Mouse (Mus musculus): ENCODE measurements around the gene Krtap1-3. TPM values are rescaled to one million over a fixed set of nuclear protein-coding genes. Genes with fewer than 3 reads are reported as not detected.
"Not testable (repeated sequence)": the region's sequence is repeated elsewhere in the genome, so short reads cannot be mapped to it uniquely, and the experiment has no call there.

The Krtap1-3 gene
- total RNA-seq (2021) = not detected
- long read RNA-seq, experiment 1 = 0 reads
- long read RNA-seq, experiment 2 = 0 reads

DNA sequence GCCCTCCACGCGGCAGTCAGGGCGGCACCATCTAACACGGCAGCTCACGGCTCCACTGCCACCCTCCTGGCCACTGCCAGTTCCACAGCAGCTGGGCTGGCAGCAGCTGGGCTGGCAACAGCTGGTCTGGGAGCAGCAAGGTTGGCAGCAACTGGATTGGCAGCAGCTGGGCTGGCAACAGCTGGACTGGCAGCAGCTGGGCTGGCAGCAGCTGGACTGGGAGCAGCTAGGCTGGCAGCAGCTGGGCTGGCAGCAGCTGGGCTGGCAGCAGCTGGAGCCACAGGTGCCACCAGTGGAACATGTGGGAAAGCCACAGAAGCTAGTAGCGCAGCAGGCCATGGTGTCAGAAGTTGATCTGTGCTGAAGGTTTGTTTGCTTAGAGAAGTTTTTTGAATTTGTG is at the start of gene Krtap1-3:
TSS of gene Krtap1-3 (minus strand) at position 359 of the 400 bp plus-strand sequence.
- no peak for DNase-seq
- intact Hi-C loops (cut with DNase I) = no loop called here

DNA sequence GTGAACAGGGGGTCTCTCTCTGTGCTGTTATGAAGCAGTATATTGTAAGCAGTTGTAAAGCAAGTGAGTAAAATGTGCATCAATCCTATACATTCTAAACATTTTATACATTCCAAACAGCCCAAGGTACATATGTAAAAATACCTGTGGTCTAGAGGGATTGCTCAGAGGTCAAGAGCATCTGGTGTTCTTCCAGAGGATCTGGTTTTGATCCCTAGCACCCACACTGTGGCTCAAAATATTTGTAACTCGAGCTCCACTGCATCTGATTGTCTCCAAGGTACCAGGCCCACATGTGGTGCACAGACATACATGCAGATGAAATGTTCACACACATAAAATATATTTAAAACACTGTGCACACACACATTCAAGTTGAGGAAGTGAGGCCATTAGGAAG is 49.8 kb upstream of the Krtap1-3 start:
- DNase-seq = no peak
- intact Hi-C loops (cut with DNase I) = no loop called here

DNA sequence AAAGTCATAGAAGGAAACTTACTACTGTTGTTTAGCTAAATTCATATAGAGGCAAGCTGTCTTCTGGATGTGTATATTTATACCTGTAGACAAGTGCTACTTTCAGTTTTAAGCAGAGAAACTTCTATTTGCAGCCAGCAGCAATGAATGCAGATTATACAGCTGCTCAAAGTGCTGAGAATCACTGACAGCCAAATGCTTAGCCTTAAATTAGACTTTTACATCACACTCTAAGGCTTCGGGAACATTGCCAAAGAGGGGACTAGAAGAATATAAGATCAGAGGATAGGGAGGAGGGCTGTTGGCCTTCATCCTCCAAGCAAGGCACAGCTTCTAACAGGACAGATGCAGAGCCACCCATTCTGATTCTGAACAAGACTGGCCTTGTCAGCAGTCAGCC is 45.9 kb upstream of the Krtap1-3 start:
- intact Hi-C loops (cut with DNase I) = no loop called here
- DNase-seq = no peak

DNA sequence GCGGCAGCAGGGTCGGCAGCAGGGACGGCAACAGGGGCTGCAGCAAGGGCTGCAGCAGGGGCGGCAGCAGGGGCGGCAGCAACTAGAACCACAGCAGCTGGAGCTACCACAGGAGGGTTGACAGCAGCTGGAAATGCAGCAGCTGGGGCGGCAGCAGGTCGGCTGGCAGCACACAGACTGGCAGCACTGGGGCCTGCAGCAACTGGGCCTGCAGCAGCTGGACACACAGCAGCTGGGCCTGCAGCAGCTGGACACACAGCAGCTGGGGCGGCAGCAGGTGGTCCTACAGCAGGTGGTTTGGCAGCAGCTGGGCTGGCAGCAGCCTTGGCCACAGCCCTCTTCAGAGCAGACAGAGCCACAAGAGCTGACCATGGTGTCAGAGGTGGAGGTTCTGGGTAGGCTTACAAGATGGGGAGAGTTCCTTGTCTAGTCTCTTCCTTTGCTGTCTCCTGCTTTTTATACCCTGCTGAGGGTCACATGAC is 43.6 kb upstream of the Krtap1-3 start, which contains the start of gene Krtap4-2:
TSS of gene Krtap4-2 (minus strand) at position 432 of the 482 bp plus-strand sequence.
- DNase-seq = no peak
- intact Hi-C loops (cut with DNase I) = no loop called here

DNA sequence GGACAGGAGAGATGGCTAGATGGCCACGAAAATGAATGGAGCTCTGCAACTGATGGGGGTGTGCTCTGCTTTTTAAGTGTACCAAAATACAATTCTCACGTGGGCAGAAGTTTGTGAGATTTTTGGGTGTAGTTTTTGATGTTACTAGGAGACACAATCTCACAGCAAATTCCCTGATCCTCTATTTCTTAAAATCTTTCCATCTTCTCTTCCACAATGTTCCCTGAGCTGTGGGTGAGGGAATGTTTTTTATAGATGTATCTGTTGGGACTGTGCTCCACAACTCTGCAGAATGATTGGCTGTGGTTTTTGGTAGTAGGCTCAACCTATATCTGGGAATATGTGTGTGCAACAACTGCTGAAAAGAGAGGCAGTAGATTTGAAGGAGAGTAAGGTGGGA is 42.2 kb upstream of the Krtap1-3 start:
- no peak for DNase-seq
- intact Hi-C loops (cut with DNase I) = no loop called here

DNA sequence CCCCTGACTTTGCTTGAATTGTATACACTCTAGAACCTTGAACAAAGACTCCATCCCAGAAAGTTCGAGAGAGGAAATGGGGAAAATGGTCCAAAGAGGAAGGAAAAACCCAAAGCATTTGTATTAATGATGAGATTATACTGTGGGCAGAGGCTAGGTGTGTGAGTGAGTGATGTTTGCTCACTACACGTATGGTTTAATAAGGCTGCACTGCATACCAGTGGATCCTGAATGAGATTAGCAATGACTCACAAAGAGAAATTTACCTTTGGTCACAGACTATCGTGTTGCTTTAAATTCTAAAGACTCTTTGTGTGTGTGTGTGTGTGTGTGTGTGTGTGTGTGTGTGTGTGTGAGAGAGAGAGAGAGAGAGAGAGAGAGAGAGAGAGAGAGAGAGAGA is 39.8 kb upstream of the Krtap1-3 start:
- no peak for DNase-seq
- intact Hi-C loops (cut with DNase I) = no loop called here

DNA sequence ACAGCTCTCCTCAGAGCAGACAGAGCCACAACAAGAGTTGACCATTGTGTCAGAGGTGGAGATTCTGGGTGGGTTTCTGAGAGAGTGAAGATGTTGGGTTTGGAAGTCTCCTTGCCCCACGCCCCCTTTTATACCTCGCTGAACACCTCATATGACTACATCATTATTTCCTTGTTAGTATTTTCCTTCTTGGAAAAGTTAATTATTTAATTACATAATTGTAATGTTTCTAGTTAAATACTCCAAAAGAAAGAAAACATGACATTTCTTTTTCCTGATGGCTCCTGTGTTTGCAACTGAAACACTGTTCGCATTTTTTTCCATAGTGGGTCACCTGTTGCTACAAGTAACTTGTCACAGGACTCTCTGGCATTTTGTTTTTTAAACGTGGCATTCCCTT is 37.0 kb upstream of the Krtap1-3 start, which contains the start of gene Krtap4-1:
TSS of gene Krtap4-1 (minus strand) at position 101 of the 400 bp plus-strand sequence.
- no peak for DNase-seq
- intact Hi-C loops (cut with DNase I) = no loop called here

DNA sequence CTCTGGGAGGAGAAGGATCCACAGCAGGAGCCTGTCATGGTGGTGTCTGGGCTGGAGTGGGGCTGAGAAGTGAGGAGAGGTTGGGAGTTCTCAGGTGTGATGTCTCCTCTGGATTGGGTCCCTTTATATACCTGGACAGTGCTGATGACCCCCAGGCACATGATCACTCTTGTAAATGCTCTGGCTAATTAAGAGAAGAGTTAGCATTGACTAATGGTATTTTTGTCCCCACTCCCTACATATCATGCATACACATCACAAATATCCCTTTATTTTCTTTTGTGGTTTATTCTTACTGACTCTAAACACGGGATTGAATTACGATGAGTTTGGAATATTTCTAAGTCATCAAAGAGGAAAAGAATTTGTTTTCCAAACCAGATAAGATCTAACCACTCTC is 29.2 kb upstream of the Krtap1-3 start, which contains the start of gene Gm11562:
TSS of gene Gm11562 (minus strand) at position 101 of the 400 bp plus-strand sequence.
- intact Hi-C loops (cut with DNase I) = no loop called here
- no peak for DNase-seq

DNA sequence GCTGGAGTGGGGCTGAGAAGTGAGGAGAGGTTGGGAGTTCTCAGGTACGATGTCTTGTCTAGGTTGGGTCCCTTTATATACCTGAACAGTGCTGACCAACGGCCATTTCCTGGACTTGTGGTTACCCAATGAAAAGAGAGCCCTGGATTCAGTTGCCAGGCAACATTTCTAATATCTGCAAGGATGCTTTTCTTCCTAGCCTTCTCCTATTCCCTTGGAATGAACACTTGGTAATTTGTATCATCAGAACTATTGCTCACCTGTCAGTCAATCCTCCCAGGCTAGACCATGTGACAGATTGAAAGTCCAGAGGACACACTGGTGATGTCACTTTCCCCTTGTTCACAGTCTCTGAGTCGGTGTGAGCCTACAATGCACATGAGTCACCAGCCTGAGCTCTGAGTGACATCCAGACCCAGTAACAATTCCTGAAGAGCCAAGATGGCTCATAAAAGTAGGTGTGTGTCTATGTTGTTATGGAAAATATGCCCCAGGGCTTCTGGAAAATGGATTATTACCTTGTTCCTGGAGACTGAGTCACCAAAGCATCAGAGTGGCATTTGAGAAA is 23.7 kb upstream of the Krtap1-3 start, which contains the start of gene Krtap2-4:
TSS of gene Krtap2-4 (minus strand) at position 51 of the 568 bp plus-strand sequence.
- no peak for DNase-seq
- intact Hi-C loops (cut with DNase I) = no loop called here

DNA sequence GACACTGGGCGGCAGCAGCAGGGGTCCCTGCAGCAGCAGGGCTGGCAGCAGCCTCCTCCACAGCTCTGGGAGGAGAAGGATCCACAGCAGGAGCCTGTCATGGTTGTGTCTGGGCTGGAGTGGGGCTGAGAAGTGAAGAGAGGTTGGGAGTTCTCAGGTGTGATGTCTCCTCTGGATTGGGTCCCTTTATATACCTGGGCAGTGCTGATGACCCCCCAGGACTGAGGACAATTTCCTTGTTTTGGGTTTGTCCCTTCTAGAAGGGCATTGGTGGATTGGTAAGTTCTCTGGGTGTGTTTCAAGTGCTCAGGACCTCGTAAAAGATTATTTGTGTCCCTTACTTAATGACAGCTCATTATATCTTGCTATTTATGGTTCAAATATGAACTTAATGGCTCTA is 18.9 kb upstream of the Krtap1-3 start, which contains the start of gene Gm11937:
TSS of gene Gm11937 (minus strand) at position 101 of the 400 bp plus-strand sequence.
- DNase-seq; intact Hi-C loops (cut with DNase I): not testable (repeated sequence)

DNA sequence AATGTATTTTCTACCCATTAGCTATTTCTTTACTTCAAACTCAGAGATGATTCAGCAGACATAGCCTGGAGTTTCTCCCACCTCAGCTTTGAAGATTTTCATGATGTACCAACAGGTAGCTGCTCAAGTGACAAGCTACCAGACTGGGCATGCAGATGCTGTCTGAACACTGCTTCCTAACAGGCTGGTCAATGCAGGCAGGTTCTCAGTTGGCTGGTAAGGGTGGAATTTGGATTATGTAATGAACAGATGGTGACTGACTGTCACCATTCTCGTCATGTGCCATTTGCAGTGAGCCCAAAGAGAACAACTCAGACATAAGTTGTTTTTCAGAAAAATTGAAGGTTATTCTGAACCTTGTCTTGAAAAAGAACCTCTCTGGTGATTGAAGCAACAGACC is 18.0 kb upstream of the Krtap1-3 start:
- DNase-seq = no peak
- intact Hi-C loops (cut with DNase I) = no loop called here

DNA sequence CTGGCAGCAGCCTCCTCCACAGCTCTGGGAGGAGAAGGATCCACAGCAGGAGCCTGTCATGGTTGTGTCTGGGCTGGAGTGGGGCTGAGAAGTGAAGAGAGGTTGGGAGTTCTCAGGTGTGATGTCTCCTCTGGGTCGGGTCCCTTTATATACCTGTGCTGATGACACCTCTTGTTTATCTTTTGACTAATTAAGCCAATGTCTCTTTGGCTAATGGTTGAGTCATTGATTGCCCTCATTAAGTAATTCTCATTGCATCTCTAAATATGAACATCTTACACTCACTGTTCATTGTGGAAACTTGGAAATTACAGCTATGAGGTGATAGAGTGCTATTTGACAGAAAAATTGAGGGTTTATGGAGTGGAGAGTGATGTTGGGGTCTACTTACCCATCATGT is 12.1 kb upstream of the Krtap1-3 start, which contains the start of gene Gm11938:
TSS of gene Gm11938 (minus strand) at position 101 of the 400 bp plus-strand sequence.
- intact Hi-C loops (cut with DNase I); DNase-seq: not testable (repeated sequence)

DNA sequence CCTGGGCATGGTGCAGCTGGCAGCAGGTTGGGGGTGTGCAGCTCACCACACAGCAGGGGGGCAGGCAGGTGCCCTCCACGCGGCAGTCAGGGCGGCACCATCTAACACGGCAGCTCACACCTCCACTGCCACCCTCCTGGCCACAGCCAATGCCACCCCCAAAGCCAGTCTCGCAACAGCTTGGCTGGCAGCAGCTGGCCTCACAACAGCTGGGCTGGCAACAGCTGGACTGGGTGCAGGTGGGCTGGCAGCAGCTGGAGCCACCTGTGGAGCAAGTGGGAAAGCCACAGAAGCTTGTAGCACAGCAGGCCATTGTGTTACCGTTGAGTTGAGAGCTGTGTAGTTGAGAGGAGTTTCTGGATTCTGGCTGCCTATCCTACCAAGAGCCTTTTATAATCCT is 6.6 kb upstream of the Krtap1-3 start, which contains the start of gene Krtap9-3:
TSS of gene Krtap9-3 (minus strand) at position 364 of the 400 bp plus-strand sequence.
- intact Hi-C loops (cut with DNase I); DNase-seq: not testable (repeated sequence)

DNA sequence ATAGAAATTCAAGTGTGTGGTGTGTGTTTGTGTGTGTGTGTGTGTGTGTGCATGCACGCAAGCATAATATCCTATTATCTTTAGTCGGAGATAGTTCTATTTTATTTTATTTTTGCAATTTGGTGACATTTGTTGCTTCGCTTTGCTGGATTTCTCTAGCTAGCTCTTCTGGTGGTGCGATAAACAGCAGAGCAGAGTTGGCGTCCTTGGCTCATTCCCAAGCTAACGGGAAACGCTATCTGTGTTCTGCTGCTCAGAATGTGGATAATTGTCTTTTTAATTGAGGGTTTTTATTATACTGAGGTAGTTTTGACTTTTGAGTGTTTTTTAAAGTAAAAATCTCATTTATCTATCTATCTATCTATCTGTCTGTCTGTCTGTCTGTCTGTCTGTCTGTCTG is 6.0 kb downstream of the Krtap1-3 start:
- intact Hi-C loops (cut with DNase I) = no loop called here
- DNase-seq = no peak

DNA sequence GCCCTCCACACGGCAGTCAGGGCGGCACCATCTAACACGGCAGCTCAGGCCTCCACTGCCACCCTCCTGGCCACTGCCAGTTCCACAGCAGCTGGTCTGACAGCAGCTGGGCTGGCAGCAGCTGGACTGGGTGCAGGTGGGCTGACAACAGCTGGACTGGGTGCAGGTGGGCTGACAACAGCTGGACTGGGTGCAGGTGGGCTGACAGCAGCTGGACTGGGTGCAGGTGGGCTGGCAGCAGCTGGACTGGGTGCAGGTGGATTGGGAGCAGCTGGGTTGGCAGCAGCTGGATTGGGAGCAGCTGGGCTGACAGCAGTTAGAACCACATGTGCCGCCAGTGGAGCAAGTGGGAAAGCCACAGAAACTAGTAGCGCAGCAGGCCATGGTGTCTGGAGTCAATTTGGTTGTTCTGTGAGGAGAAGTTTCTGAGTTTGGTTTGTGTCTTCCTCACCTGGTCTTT is 7.9 kb downstream of the Krtap1-3 start, which contains the start of gene Krtap1-4:
TSS of gene Krtap1-4 (minus strand) at position 410 of the 460 bp plus-strand sequence.
- intact Hi-C loops (cut with DNase I) = no loop called here
- DNase-seq = no peak

DNA sequence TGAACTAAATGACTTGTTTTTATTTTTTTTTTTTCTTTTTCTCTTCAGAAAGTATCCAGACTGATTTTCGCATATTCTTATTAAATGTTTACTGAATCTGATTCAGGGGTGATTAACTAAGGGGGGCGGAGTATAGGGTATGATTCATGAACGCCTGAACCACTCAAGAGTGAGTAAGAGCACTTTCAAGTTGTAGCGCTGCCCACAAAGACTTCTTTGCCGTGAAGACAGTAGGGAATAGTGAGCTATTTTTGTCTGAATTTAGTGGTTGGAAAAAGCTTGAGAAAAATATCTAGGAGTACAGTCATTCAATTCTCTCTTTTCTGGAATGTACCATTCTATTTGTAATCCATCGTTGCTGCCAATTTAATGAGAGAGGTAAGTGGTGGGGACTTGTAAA is 9.6 kb downstream of the Krtap1-3 start:
- intact Hi-C loops (cut with DNase I) = no loop called here
- DNase-seq = no peak

DNA sequence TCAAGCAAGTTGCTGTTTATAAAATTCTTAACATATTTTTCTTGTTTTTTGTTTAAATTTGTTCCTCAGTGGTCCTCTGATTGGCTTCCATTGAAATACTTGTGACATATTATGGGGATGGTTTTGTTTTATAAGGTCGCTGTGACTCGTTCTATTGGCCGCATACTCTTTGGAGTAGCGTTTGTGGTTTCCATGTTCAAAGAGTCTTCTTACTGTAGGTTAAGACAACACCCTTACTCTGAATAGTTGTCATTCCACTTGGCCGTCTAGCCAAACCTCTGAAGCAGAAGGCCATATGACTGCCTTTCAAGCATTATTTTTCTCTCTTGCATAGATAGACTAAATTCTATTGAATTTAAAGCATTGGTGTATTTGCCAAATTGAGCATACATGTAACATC is 10.1 kb downstream of the Krtap1-3 start:
- DNase-seq = no peak
- intact Hi-C loops (cut with DNase I) = no loop called here

DNA sequence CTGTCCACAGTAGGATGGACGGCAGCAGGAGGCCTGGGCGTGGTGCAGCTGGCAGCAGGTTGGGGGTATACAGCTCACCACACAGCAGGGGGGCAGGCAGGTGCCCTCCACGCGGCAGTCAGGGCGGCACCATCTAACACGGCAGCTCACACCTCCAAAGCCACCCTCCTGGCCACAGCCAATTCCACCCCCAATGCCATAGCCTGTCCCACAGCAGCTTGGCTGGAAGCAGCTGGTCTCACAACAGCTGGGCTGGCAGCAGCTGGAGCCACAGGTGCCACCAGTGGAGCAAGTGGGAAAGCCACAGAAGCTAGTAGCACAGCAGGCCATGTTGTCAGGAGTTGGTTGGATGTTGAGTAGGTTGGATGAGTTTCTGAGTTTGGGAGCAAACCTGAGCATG is 10.5 kb downstream of the Krtap1-3 start, which contains the start of gene Krtap1-5:
TSS of gene Krtap1-5 (minus strand) at position 381 of the 400 bp plus-strand sequence.
- DNase-seq = no peak

DNA sequence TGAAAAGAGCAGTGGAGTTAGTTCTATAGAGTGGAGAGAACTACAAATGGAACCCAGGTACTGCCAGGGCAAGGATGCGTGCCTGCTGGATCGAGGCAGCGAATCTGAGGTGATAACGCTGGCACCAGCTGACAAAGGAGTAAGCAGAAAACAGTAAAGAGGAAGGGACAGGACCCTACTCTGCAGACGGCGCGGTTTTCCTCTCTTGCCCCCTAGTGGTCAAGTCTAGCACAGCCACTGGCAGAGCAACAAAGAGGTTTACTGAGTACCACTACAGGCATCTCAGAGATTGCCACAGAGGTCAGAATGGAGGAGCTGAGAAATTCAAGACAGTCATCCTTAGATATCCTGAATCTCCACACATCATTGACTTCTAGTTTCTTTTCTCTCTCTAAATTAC is 17.0 kb downstream of the Krtap1-3 start:
- DNase-seq = peak in 1 of 2 experiments; percentile 24
- intact Hi-C loops (cut with DNase I) = loop anchor here (5.0 to 10.0 kb wide), 2 partner anchors 107 to 189 kb away; partner anchors contain the start of gene Krt10

More for the DNA sequence above, 10.5 kb downstream of the Krtap1-3 start, which contains the start of gene Krtap1-5:
- intact Hi-C loops (cut with DNase I) = no loop called here

DNA sequence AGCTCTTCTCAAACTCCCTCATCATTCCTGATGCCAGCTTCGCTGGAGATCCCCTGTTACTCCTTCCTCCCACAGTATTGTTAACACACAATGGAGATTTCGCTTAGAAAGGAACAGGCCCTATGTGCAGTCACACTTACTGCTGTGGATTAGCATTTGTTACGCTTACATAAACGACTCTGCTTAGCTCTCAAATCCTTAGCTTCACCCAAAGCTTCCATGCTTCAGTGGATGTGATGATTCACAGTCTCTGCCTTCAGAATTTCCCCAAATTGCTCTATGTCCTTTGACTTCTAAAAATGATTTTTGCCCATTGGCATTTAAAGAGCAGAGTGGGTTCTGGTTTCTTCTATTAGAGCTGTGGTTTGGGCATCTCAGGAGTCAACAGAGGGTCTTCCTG is 18.0 kb downstream of the Krtap1-3 start:
- intact Hi-C loops (cut with DNase I) = loop anchor here (5.0 to 10.0 kb wide), 2 partner anchors 106 to 188 kb away; partner anchors contain the start of gene Krt10
- DNase-seq = no peak

DNA sequence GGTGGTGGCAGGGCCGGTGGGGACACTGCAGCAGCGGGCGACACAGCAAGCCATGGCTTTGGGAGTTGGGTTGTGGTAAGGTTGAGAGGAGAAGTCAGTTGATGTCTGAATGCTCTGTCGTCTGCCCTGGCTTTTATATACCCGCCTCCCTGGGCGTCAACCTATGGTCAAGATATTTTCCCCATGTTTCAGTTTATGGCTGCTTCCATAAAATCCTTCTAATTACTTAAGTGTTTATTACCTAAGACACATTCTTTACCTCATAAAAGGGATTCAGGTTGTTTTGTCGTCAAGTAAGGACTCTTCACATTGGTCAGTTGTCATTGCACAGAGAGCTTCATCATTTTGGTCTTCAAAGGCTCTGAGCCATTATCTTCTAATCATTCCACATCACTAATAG is 24.6 kb downstream of the Krtap1-3 start, which contains the start of gene Krtap3-1:
TSS of gene Krtap3-1 (minus strand) at position 101 of the 400 bp plus-strand sequence.
- no peak for DNase-seq
- intact Hi-C loops (cut with DNase I) = no loop called here
